Mouse (Mus musculus) telencephalon, adult 2 months (tissue): ENCODE measurements at regions not wholly inside any gene's neighbourhood (a gene's known extent, or its start where the extent isn't known, plus 50 kb on each side); places are given as distances from the start of the nearest gene placed in this dataset.
A peak's percentile ranks its signal among the peaks of the same experiment; 100 is the strongest.

Experiments
- DNase-seq: peaks from one replicate; pipeline ENCODE4 v3.0.0-alpha.2; 2011; ENCODE audit warnings: low read depth, low spot score

DNA sequence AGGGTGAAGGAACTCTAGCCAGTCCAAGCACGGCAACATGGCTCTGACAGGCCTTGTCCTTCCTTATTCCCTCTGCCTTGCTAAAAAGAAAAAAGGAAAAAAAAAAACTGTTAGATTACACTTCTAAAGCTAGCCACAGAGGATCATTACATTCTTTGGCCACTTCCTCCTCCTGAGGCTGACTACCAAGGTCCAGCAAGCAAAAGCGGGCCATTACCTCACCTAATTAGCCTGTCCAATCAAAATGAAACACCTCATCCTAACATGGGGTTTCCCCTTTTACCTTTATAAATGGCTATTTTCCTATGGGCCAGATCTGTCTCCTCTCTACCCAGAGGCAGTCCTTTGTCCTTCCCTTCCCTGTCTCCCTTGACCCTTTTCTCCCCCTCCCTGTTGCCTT, 102.2 kb downstream of the Pih1h3b start:
- no peak for DNase-seq

DNA sequence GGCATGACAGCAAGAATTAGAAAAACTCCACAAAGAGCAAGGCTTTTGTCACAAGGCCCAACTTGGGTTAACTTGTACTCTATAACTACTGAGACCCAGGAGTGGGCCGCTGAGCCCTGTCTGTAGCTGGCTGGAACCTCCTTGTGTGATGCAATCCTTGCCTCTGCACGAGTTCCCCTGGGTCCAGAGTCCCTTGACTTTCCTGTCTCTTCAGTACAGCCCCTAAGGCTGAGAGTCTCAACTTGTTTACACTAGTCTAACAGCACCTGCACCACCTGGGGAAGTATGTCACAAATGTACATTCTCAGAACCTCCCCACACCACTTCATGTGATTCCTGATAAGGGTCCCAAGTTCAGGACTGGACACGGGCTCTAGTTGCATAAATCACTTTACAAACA, 103.3 kb downstream of the Pih1h3b start:
- no peak for DNase-seq

DNA sequence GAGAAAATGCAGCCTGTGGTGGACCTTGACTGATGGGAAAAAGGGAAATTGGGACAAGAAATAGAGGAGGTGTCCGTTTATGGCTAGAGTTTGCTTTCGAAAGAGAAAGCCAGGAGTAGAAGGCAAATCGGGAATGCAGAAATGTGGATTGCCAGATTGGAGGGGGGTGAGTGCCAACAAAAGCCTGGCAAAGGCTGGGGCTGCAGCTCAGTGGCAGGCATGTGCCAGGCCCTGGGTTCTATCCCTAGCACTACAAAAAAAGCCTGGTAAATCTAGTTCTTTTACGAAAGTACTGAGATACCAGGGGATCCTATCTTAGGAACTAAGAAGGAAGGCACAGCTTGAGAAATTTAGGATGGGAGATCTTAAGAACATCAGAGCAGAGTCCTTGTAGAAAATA, 117.2 kb downstream of the Pih1h3b start:
- peak; percentile 27 for DNase-seq

DNA sequence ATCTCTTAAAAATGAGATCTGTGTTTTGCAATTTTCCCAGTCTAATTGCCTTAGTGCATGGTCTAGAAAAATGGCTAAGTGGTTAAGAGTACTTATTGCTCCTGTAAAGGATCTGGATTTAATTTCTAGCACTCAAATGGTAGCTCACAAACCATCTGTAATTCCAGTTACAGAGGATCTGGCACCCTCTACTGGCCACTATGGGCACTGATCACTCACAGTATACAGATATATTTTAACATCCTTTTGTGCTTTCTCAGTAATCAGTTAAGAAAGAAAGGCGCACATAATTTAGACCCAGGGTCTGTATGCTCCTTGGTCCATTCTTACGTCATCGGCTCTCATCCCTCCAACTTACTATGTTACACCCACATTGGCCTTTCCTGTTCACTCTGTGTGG, 120.3 kb downstream of the Pih1h3b start:
- no peak for DNase-seq

DNA sequence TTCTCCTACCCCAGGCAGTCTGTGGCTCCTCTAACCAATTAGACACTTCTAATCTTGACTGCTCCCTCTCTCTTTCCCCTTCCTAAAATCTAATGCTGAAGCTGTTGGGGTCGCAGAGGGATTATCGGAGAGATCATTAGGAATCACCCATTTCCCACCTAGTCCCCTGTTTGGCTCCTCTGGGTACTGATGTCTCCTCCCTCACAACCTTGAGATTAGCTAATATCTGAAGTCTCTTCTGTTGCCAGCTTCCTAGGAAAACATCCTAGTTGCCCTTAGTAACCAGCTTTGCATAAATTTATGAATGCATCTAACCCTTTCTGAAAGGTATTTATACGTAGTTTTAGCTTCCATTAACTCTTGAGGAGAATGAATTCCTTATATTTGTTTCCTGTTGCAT, 138.4 kb upstream of the Frmpd3 start:
- DNase-seq, result no peak

DNA sequence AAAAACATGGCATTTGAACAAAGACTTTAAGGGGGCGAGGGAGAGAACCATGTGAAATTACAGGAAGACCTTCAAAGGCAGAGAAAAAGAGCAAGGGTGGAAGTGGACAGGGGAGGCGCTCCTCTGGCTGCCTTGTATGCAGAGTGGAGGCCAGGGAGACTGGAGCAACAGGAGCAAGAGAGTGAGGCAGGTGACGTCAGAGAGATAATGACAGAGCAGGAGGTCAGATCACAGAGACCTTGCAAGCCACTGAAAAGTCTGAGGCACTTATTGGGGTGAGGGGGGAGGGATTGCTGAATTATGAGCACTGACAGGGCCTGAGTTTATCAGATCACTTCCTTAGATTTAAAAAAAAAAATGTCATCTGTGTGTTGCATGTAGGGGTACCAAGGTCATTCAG, 133.3 kb upstream of the Frmpd3 start:
- DNase-seq, result no peak

DNA sequence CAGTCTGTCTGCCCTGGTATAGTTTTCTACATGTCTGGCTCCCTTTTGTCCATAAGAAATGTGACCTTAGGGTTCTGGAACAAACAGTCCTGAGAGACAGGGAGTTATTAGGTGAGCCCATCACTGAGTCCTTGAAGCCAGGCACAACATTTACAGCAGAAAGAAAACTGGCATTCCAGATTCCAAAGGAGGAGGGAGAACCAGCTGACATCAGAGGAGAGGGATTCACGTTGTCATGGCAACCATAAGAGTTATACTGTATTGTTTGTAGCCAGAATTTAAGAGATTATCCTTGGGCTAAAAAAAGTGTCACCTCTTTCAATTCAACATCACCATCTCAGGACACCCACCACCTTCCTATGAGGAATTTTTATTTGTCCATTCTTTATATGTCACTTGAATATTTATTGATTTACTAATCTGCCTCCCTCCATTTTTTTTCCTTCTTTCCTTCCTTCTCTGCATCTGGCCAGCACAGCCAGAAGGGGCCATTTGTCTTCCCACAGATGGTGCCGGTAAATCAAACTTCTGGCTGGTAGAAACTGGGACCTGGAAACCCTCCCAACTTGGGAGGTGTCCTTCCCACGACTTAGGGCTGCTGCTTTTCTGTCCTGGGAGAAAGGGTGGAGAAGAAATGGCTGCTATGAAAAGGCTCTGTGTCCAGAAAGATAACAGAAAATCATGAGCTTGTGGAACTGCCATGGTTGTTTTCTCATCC, 129.3 kb upstream of the Frmpd3 start:
- DNase-seq, result no peak

DNA sequence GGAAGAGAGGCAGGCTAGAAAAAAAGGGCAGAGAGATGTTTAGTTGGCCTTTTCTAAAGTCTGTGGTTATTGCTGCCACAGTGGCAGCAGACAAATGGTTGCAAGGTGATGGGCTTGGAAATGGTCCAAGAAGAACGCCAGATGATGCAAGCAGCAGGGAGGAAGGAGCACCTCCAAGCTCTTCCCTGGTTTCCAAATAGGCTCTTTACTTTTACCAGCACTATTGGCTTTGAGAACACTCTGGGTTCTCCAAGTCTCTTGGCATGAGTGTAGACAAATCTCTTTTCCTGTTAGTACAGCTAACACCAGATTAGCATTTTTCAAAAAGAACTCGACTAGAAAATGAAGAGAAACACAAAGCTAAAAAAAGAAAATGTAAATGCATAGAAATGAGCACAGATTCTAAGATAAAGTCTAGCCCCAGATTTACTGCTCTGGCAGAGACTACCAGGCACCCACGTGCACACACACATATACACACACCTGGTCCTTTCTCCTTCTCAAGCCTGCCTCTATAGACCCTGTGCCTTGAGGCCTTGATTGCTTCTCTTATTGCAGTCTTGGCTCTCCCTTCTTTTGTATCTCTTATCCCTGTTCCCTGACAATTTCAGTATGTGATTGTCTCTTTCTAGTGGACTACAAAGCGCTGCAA, 127.7 kb upstream of the Frmpd3 start:
- peak; percentile 46 for DNase-seq

DNA sequence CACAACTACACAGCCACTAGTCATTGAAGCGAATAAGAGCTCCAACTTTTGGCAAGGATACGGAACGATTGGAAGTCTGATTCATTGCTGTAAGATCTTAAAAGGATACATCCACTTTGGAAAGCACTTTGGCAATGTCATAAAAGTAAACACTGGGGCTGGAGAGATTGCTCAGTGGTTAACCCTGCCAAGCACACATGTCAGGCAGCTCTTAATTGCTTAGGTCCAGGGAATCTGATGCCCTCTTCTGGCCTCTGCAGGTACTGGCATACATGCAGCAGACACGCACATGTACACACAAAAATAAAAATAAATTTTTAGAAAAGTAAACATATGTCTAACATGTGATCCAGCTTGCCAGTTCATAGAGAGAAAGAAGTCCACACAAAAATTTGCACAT, 86.3 kb upstream of the Frmpd3 start:
- no peak for DNase-seq

DNA sequence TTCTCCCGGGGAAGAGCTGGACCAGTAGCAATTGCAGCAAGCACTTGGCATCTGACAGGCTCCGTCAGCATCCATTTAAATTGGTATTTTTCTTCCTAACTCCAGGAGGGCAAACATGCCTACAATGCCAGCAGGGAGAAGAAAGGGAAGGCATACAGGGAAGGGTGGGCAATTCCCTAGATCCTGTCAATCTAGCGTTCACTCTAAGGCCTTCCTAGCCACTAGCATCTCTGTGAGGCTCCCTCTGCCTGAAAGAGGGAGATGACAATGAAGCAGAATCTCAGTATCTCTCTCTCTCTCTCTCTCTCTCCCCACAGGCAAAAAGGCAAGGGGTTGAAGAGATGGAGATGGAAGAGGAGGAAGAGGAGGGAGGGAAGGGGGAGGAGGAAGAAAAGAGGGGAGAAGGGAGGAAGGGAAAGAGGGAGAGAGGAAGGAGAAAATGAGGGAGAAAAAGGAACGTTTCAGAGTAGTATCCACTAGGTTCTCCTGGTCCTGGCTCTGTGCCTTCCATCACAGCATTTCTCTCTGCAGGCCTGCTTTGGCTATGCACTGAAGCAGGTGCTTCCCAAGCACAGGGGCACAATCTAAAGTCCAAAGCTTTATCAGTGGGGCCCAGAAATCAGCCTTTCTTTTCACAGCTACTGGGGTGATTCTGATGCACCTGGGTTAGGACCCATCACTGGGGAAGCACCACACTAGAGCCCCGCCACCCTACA, 72.2 kb upstream of the Frmpd3 start:
- no peak for DNase-seq

DNA sequence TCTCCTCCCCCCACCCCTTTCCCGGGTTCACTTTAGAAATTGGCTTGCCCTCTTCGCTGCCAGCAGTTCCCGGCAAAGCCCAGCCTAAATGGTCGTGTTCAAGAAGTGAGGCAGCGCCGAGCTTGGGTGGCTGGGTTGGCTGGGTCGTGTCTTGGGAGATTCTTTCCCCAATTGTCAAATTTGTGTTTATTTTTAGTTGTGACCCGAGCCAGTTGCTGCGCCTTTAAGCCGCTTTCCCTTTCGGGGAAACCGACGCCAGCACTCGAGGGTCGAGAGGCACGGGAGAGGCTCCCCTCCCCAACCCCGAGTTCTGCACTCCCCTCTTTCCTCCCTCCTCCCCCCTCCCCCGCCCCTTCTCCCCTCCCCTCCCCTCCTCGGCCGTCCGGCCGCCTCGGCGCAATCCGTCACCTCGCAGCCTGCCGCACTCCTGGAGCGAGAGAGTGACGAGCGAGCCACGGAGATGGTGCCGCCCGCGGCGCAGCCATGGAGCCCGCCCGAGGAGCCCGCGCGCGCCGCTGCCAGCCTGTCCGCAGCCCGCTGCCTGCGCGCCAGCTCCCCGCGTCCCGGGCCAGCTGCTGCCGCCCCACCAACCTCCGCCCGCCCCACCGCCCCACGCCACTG, 64.6 kb upstream of the Frmpd3 start:
- no peak for DNase-seq

DNA sequence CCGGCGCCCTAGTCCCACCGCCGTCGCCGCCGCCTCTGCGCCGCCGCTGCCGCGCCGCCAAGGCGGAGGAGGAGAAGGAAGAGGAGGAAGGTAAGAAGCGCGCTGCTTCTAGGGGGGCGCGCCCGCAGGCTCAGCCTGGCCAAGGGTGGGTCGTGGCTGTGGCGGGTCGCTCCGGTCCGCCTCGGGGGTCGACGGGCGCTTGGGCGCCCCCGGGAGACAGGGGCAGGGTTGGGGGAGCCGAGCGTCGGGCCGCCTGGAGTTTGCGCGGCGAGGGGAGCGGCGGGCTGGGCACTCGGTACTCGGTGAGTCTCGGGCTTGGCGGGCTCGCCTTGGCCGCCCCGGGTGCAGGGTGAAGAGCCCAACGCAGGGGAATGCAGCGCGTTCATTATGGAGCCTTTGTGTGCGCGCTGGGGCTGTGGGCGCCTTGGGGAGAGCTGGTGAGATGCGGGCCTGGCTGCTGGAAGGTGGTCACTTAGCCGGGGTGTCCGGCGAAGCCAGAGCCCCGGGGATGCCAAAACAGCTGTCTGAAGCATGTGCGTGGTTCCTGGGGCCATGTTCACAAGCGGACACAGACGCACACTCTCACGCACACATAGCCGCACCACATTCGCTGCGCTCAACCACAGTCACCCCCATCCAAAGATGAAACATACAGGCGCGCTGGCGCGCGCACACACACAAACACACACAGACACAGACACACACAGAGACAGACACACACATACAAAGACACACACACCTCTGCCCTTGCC, 63.9 kb upstream of the Frmpd3 start:
- DNase-seq, result no peak

DNA sequence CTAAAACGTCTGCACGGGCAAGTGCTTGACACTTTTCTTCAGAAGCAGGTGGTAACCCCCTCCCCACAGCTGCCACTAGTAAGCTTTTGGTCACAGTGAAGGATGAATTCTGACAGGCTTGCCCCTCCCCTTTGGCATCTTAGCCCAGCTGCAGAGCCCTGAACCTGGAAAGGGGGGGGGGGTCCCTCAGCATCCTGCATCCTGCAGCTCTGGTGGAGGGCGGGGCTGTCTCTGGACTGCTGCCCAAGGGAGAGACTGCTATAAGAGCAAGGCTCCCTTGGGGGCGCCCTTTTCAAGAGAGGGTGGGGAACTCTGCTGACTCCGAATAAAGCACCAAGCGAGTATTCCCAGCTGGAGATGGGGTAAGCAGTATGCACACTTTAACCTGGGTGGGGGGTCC, 62.8 kb upstream of the Frmpd3 start:
- DNase-seq, result no peak

DNA sequence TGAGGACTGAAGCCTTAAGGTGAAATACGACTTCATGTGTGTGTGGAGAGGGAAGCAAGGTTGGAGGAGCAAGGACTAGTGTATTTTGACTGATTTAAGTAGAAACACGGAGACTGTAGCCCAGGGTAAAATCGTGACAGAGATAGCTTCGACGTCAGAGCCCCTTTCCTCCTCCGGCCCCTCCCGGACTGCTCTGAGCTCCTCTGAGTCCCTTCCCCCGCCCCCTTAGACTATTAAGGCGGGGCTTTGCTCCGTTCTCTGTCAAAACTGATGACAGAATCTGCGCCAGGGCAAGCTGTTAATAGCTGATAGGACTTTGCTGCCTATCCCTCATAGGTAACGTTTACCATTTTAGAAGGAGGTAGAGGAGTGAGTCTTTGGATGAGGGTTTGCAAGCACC, 62.0 kb upstream of the Frmpd3 start:
- DNase-seq, result no peak
